Comparison of ENCODE assay signal across 9 mouse cellular contexts in genomic region chr1:72854337-72855237, GRCm38 (mm10). TPM values are rescaled to one million over a fixed set of nuclear protein-coding genes. Genes with fewer than 3 reads are reported as not detected.
DNase-seq lines count a peak whose midpoint lies in the region; ATAC-seq and TF ChIP-seq lines count a peak whose summit lies in the region.
"Had no signal": no experiment of that assay in that cellular context is flagged by ENCODE, and none has a peak within 500 bp of the region (broad histone marks: within the 10 kb centered on the region; RNA-seq: fewer than 3 reads in every experiment).

No protein-coding gene starts in this region.

- peak; percentile 67; the same call in 1 of the 2 replicates for TF ChIP-seq CTCF in spleen, adult 2 months (IDR thresholded peaks at IDR 0.05; ENCODE audit: extremely low read depth, insufficient read depth, insufficient read length, insufficient replicate concordance)

- no peak overlapping the region for H3K4me3 ChIP-seq in spleen, adult 2 months (ENCODE audit: extremely low read depth, insufficient read depth, insufficient read length)
- no peak overlapping the region for H3K4me3 ChIP-seq in embryonic facial prominence, embryonic 11.5 days (ENCODE audit: low read depth, low read length)
- H3K4me3 ChIP-seq: heart, embryonic 15.5 days had no signal

- no peak overlapping the region for H3K9ac ChIP-seq in embryonic facial prominence, embryonic 11.5 days (replicated peaks; ENCODE audit: low read length)
- H3K9ac ChIP-seq: heart, embryonic 15.5 days had no signal

- WGBS in spleen, adult 2 months: 66% methylated on average over 10 of the region's 10 CpGs
- WGBS in embryonic facial prominence, embryonic 11.5 days: 57% methylated on average over 10 of the region's 10 CpGs

- no peaks in the 10 kb centered on the region for H3K36me3 ChIP-seq in spleen, adult 2 months (ENCODE audit: control insufficient read depth, insufficient read depth, low read length)
- no peaks in the 10 kb centered on the region; the same call in none of the 2 replicates for H3K36me3 ChIP-seq in embryonic facial prominence, embryonic 11.5 days (replicated peaks; ENCODE audit: control insufficient read depth, insufficient read depth, low read depth, low read length)

- H3K4me1 ChIP-seq in spleen, adult 2 months (ENCODE audit: control insufficient read depth, insufficient read depth, insufficient read length): no peaks in the 10 kb centered on the region
- H3K4me1 ChIP-seq in embryonic facial prominence, embryonic 11.5 days (ENCODE audit: control insufficient read depth, insufficient read depth, low read length): no peaks in the 10 kb centered on the region
- H3K4me1 ChIP-seq: heart, embryonic 15.5 days had no signal

- DNase-seq in CD4-positive, CD25-positive, alpha-beta regulatory T cell, adult 2 months (ENCODE audit: low read depth, low spot score): peak; percentile 43
- DNase-seq in spleen, adult 2 months (ENCODE audit: low read depth in 1 of 2, low spot score in 2 of 2): no peak
- DNase-seq in spleen, postnatal 36 days (ENCODE audit: low spot score in 2 of 2): no peak
- DNase-seq in embryonic facial prominence, embryonic 11.5 days (ENCODE audit: low spot score): peak; percentile 85
- peak; percentile 69 for DNase-seq in hindlimb bud, embryonic 11.5 days (ENCODE audit: extremely low spot score, low read depth, low spot score)
- no peak for DNase-seq in urinary bladder, postnatal 10 days (ENCODE audit: low spot score)

- TF ChIP-seq POLR2A in spleen, adult 2 months (IDR thresholded peaks at IDR 0.05; ENCODE audit: low read depth, low read length): no peak

- H3K27ac ChIP-seq in spleen, adult 2 months (ENCODE audit: insufficient read depth, low read length): no peak overlapping the region
- no peak overlapping the region for H3K27ac ChIP-seq in embryonic facial prominence, embryonic 11.5 days (replicated peaks; ENCODE audit: low read depth, low read length)
- H3K27ac ChIP-seq: heart, embryonic 15.5 days had no signal

- H3K4me2 ChIP-seq in embryonic facial prominence, embryonic 11.5 days (ENCODE audit: low read depth, low read length): no peak overlapping the region
- H3K4me2 ChIP-seq: heart, embryonic 15.5 days had no signal

- H3K9me3 ChIP-seq in embryonic facial prominence, embryonic 11.5 days (replicated peaks; ENCODE audit: control insufficient read depth, low read length): no peaks in the 10 kb centered on the region
- H3K9me3 ChIP-seq: heart, embryonic 15.5 days had no signal

- ATAC-seq in CD4-positive, CD25-positive, alpha-beta regulatory T cell, adult 4 months: no peak
- no peak for ATAC-seq in embryonic facial prominence, embryonic 11.5 days (replicated peaks; ENCODE audit: insufficient number of reproducible peaks, low FRiP score, low TSS enrichment, low read depth)
- peak; percentile 38; the same call in 1 of the 2 replicates for ATAC-seq in megakaryocyte, adult 5-6 weeks (ENCODE audit: poor library complexity, severe bottlenecking)

- H3K27me3 ChIP-seq in spleen, adult 2 months (ENCODE audit: control insufficient read depth, insufficient read depth, low read length): no peaks in the 10 kb centered on the region
- no peaks in the 10 kb centered on the region for H3K27me3 ChIP-seq in embryonic facial prominence, embryonic 11.5 days (ENCODE audit: control insufficient read depth, insufficient read depth, low read length)
- H3K27me3 ChIP-seq: heart, embryonic 15.5 days had no signal

RNA-seq across cellular contexts. Expression of gene Igfbp5, which starts 20.1 kb away (rescaled TPM):
- polyA plus RNA-seq in CD4-positive, CD25-positive, alpha-beta regulatory T cell, adult 4 months (2017; shearing (Covaris generic)): not detected
- 8.8 and 10.7 TPM in 2 replicates for polyA plus RNA-seq in spleen, adult 2 months (2012; rRNA removed)
- 69.4 and 71.2 TPM in 2 replicates for polyA plus RNA-seq in embryonic facial prominence, embryonic 11.5 days (2014; fragmentation: Nextera tagmentation; extraction: Ambion mirVana)
- total RNA-seq in megakaryocyte, adult 5-6 weeks (2015): 2.7 and 2.9 TPM in 2 replicates
- total RNA-seq in megakaryocyte, adult 5-6 weeks (2017): 1.2 and 1.6 TPM in 2 replicates

RNA-seq across cellular contexts. Expression of gene Igfbp2, which starts 30.3 kb away (rescaled TPM):
- polyA plus RNA-seq in CD4-positive, CD25-positive, alpha-beta regulatory T cell, adult 4 months (2017; shearing (Covaris generic)): not detected
- polyA plus RNA-seq in spleen, adult 2 months (2012; rRNA removed): 7.5 and 22.8 TPM in 2 replicates
- 368 and 450 TPM in 2 replicates for polyA plus RNA-seq in embryonic facial prominence, embryonic 11.5 days (2014; fragmentation: Nextera tagmentation; extraction: Ambion mirVana)
- not detected in 2 replicates for total RNA-seq in megakaryocyte, adult 5-6 weeks (2015)
- not detected in 2 replicates for total RNA-seq in megakaryocyte, adult 5-6 weeks (2017)

Comparison
In these comparisons a context has a peak if more than half of its experiments do, and no peak if none do; other contexts are left out.
1. DNase-seq: peak in CD4-positive, CD25-positive, alpha-beta regulatory T cell, adult 2 months (single experiment), embryonic facial prominence, embryonic 11.5 days (single experiment) and hindlimb bud, embryonic 11.5 days (single experiment); none in spleen, adult 2 months (0 of 2), spleen, postnatal 36 days (0 of 2) and urinary bladder, postnatal 10 days (single experiment).
2. RNA of gene Igfbp2, which starts 30.3 kb away (polyA plus RNA-seq): 368 to 450 TPM in embryonic facial prominence, embryonic 11.5 days; 7.5 to 22.8 TPM in spleen, adult 2 months and not detected in CD4-positive, CD25-positive, alpha-beta regulatory T cell, adult 4 months; every median in the first group is over 10 times any median in the second.